Mouse (Mus musculus) intestine, embryonic 15.5 days (tissue): ENCODE measurements around the gene Knop1. TPM values are rescaled to one million over a fixed set of nuclear protein-coding genes. Genes with fewer than 3 reads are reported as not detected.
A peak's percentile ranks its signal among the peaks of the same experiment; 100 is the strongest.

Experiments used
- ATAC-seq: fragments of 200-750 bp; cut with Nextera tagmentation; 2 replicates; pipeline ENCODE4 v1.8.0; 2017; ENCODE audit warnings: moderate TSS enrichment, moderate library complexity
- H3K27ac ChIP-seq: fragments of 300-500 bp; sonication (generic); 2 replicates; pipeline ENCODE4 v1.5.1; 2015; ENCODE audit warnings: mild to moderate bottlenecking, inconsistent platforms
- H3K27me3 ChIP-seq: fragments of 300-500 bp; sonication (generic); replicated peaks from 2 replicates; pipeline ENCODE4 v1.6.1; 2015; ENCODE audit warnings: inconsistent platforms
- H3K36me3 ChIP-seq: fragments of 300-500 bp; sonication (generic); 2 replicates; pipeline ENCODE4 v1.6.1; 2015; ENCODE audit warnings: inconsistent platforms
- H3K4me1 ChIP-seq: fragments of 300-500 bp; sonication (generic); replicated peaks from 2 replicates; pipeline ENCODE4 v1.6.1; 2015; ENCODE audit warnings: inconsistent platforms
- H3K4me2 ChIP-seq: fragments of 300-500 bp; sonication (generic); replicated peaks from 2 replicates; pipeline ENCODE4 v1.6.1; 2015; ENCODE audit warnings: mild to moderate bottlenecking, inconsistent platforms
- H3K4me3 ChIP-seq: fragments of 300-500 bp; sonication (generic); replicated peaks from 2 replicates; pipeline ENCODE4 v1.5.1; 2015; ENCODE audit warnings: inconsistent platforms
- H3K9ac ChIP-seq: fragments of 300-500 bp; sonication (generic); 2 replicates; pipeline ENCODE4 v1.6.1; 2015; ENCODE audit warnings: inconsistent platforms
- H3K9me3 ChIP-seq: fragments of 300-500 bp; sonication (generic); 2 replicates; pipeline ENCODE4 v1.6.1; 2016; ENCODE audit warnings: inconsistent platforms
- WGBS: fragments of 180-500 bp; shearing (Covaris S2); methylation state at CpG from one replicate; pipeline ENCODE4 v1.1.7; 2015; 5-methylcytosine and 5-hydroxymethylcytosine counted together
- polyA plus RNA-seq: library from polyadenylated mRNA; unstranded; fragments of >200 nt; fragmentation: Nextera tagmentation; extraction: Ambion mirVana; gene quantifications from 2 replicates; pipeline ENCODE4 v1.2.1, GENCODE M21; 2015

The Knop1 gene
- 87.7 and 99.4 TPM in 2 replicates for polyA plus RNA-seq

GRCm38 (mm10) chr7:118855877-118856304, at the start of gene Knop1:
TSS of gene Knop1 (minus strand) at chr7:118856254.
- peaks cover 13% of the 10 kb centered on the region for H3K36me3 ChIP-seq
- peaks cover 6% of the 10 kb centered on the region; the same call in 1 of the 2 replicates for H3K4me1 ChIP-seq
- no peaks in the 10 kb centered on the region for H3K27me3 ChIP-seq
- peak within 1 kb of the TSS; percentile 77 for H3K27ac ChIP-seq
- peak; percentile 90 for ATAC-seq
- peak within 1 kb of the TSS; percentile 76 for H3K4me2 ChIP-seq
- H3K9ac ChIP-seq = peak within 1 kb of the TSS; percentile 78
- under 1% methylated on average over 46 of the region's 46 CpGs for WGBS
- peak within 1 kb of the TSS; percentile 83 for H3K4me3 ChIP-seq
- H3K9me3 ChIP-seq = no peaks in the 10 kb centered on the region

- ATAC-seq = no peak
- H3K27me3 ChIP-seq = no peaks in the 10 kb centered on the region
- 80% methylated on average over 4 of the region's 4 CpGs for WGBS
- no peaks in the 10 kb centered on the region for H3K9me3 ChIP-seq
- H3K4me1 ChIP-seq = peaks cover 9% of the 10 kb centered on the region; the same call in 1 of the 2 replicates
- no peak overlapping the region for H3K9ac ChIP-seq
- H3K4me3 ChIP-seq = no peak overlapping the region
- no peaks in the 10 kb centered on the region for H3K36me3 ChIP-seq
- no peak overlapping the region for H3K4me2 ChIP-seq
- H3K27ac ChIP-seq = no peak overlapping the region
Observed at GRCm38 (mm10) chr7:118904530-118904929, 48.5 kb upstream of the Knop1 start.

GRCm38 (mm10) chr7:118903879-118904278, 47.8 kb upstream of the Knop1 start:
- WGBS = 87% methylated on average over 9 of the region's 9 CpGs

GRCm38 (mm10) chr7:118902944-118903343, 46.9 kb upstream of the Knop1 start:
- peak overlapping the region; percentile 39 for H3K4me2 ChIP-seq
- H3K27ac ChIP-seq = no peak overlapping the region
- H3K4me1 ChIP-seq = peaks cover 9% of the 10 kb centered on the region; the same call in 1 of the 2 replicates
- peak; percentile 62 for ATAC-seq
- no peak overlapping the region for H3K4me3 ChIP-seq
- WGBS = 40% methylated on average over 13 of the region's 13 CpGs
- no peak overlapping the region for H3K9ac ChIP-seq
- no peaks in the 10 kb centered on the region for H3K9me3 ChIP-seq
- H3K27me3 ChIP-seq = no peaks in the 10 kb centered on the region
- H3K36me3 ChIP-seq = no peaks in the 10 kb centered on the region

More at GRCm38 (mm10) chr7:118903879-118904278, 47.8 kb upstream of the Knop1 start:
- H3K27me3 ChIP-seq = no peaks in the 10 kb centered on the region
- H3K4me2 ChIP-seq = no peak overlapping the region
- no peaks in the 10 kb centered on the region for H3K9me3 ChIP-seq
- no peak overlapping the region for H3K27ac ChIP-seq
- H3K4me3 ChIP-seq = no peak overlapping the region
- H3K36me3 ChIP-seq = no peaks in the 10 kb centered on the region
- no peak for ATAC-seq
- no peak overlapping the region for H3K9ac ChIP-seq
- peaks cover 9% of the 10 kb centered on the region; the same call in 1 of the 2 replicates for H3K4me1 ChIP-seq

- Histone ChIP-seq H3K4me1 (peaks cover 9% of the 10 kb centered on the region; the same call in 1 of the 2 replicates), H3K4me3 (no peak overlapping the region), H3K9me3 (no peaks in the 10 kb centered on the region), H3K36me3 (no peaks in the 10 kb centered on the region), H3K9ac (no peak overlapping the region), H3K27ac (no peak overlapping the region), H3K4me2 (no peak overlapping the region), H3K27me3 (no peaks in the 10 kb centered on the region)
- 78% methylated on average over 2 of the region's 2 CpGs for WGBS
- ATAC-seq = no peak
Observed at GRCm38 (mm10) chr7:118900090-118900489, 44.0 kb upstream of the Knop1 start.

GRCm38 (mm10) chr7:118898063-118898462, 42.0 kb upstream of the Knop1 start:
- Histone ChIP-seq H3K27ac (no peak overlapping the region), H3K27me3 (no peaks in the 10 kb centered on the region), H3K4me1 (peaks cover 7% of the 10 kb centered on the region; the same call in 1 of the 2 replicates), H3K36me3 (no peaks in the 10 kb centered on the region), H3K4me3 (no peak overlapping the region), H3K4me2 (no peak overlapping the region), H3K9me3 (no peaks in the 10 kb centered on the region), H3K9ac (no peak overlapping the region)
- no peak for ATAC-seq

- Histone ChIP-seq H3K9ac (no peak overlapping the region), H3K27ac (no peak overlapping the region), H3K27me3 (no peaks in the 10 kb centered on the region), H3K36me3 (no peaks in the 10 kb centered on the region), H3K4me1 (no peaks in the 10 kb centered on the region), H3K4me3 (no peak overlapping the region), H3K4me2 (no peak overlapping the region), H3K9me3 (no peaks in the 10 kb centered on the region)
- ATAC-seq = no peak
- WGBS = 61% methylated on average over 10 of the region's 10 CpGs
Observed at GRCm38 (mm10) chr7:118895469-118896450, 39.7 kb upstream of the Knop1 start.

GRCm38 (mm10) chr7:118889046-118889680, 33.1 kb upstream of the Knop1 start:
- WGBS = 23% methylated on average over 3 of the region's 3 CpGs
- no peak overlapping the region for H3K4me2 ChIP-seq
- no peak for ATAC-seq
- no peak overlapping the region for H3K9ac ChIP-seq
- H3K27ac ChIP-seq = no peak overlapping the region
- H3K4me3 ChIP-seq = no peak overlapping the region
- peaks cover 3% of the 10 kb centered on the region for H3K4me1 ChIP-seq
- no peaks in the 10 kb centered on the region for H3K36me3 ChIP-seq
- no peaks in the 10 kb centered on the region for H3K27me3 ChIP-seq
- H3K9me3 ChIP-seq = no peaks in the 10 kb centered on the region

GRCm38 (mm10) chr7:118887303-118888055, 31.4 kb upstream of the Knop1 start:
- WGBS = 43% methylated on average over 6 of the region's 6 CpGs
- Histone ChIP-seq H3K4me1 (peaks cover 3% of the 10 kb centered on the region), H3K9me3 (no peaks in the 10 kb centered on the region), H3K27ac (no peak overlapping the region), H3K9ac (no peak overlapping the region), H3K27me3 (no peaks in the 10 kb centered on the region), H3K4me3 (no peak overlapping the region), H3K36me3 (no peaks in the 10 kb centered on the region), H3K4me2 (no peak overlapping the region)
- no peak for ATAC-seq

- Histone ChIP-seq H3K27ac (no peak overlapping the region), H3K36me3 (no peaks in the 10 kb centered on the region), H3K9ac (no peak overlapping the region), H3K9me3 (no peaks in the 10 kb centered on the region), H3K27me3 (no peaks in the 10 kb centered on the region), H3K4me3 (no peak overlapping the region), H3K4me1 (peaks cover 3% of the 10 kb centered on the region), H3K4me2 (no peak overlapping the region)
- no peak for ATAC-seq
- WGBS = 81% methylated on average over 4 of the region's 4 CpGs
Observed at GRCm38 (mm10) chr7:118884969-118885368, 28.9 kb upstream of the Knop1 start.

- H3K27ac ChIP-seq = no peak overlapping the region
- H3K4me2 ChIP-seq = no peak overlapping the region
- no peaks in the 10 kb centered on the region for H3K27me3 ChIP-seq
- H3K9ac ChIP-seq = no peak overlapping the region
- H3K4me3 ChIP-seq = no peak overlapping the region
- peaks cover under 1% of the 10 kb centered on the region for H3K4me1 ChIP-seq
- no peak for ATAC-seq
- H3K36me3 ChIP-seq = no peaks in the 10 kb centered on the region
- 62% methylated on average over 4 of the region's 4 CpGs for WGBS
- H3K9me3 ChIP-seq = no peaks in the 10 kb centered on the region
Observed at GRCm38 (mm10) chr7:118883957-118884356, 27.9 kb upstream of the Knop1 start.
